Mouse (Mus musculus) ES-Bruce4 (cell line): ENCODE results near the gene Slfn4.

ENCODE experiments used
- CTCF ChIP-seq: IDR thresholded peaks from one replicate; pipeline ENCODE4 v1.8.1; 2011; ENCODE audit warnings: low read depth, low read length
- EP300 ChIP-seq: IDR thresholded peaks from 2 replicates; pipeline ENCODE4 v1.6.1; 2011; ENCODE audit warnings: low read depth, low read length; ENCODE audit not compliant: insufficient read depth

- TF ChIP-seq EP300 (no peak), CTCF (no peak)
Measured at GRCm38 (mm10) chr11:83238389-83238788, 63.4 kb downstream of the Slfn4 start.
